Mouse (Mus musculus): Measurements from ENCODE around the gene Zp2. TPM values are rescaled to one million over a fixed set of nuclear protein-coding genes. Genes with fewer than 3 reads are reported as not detected.

Gene Zp2
- total RNA-seq (2021) = under 1 TPM in 1 of 2 experiments, not detected in 1; 0.51 TPM
- long read RNA-seq, experiment 1 = 0 reads
- long read RNA-seq, experiment 2 = 0 reads

GRCm38 (mm10) chr7:120145191-120145590 lies at the start of gene Zp2:
Zp2 (minus strand) TSS chr7:120145291.
- DNase-seq = no peak

DNA sequence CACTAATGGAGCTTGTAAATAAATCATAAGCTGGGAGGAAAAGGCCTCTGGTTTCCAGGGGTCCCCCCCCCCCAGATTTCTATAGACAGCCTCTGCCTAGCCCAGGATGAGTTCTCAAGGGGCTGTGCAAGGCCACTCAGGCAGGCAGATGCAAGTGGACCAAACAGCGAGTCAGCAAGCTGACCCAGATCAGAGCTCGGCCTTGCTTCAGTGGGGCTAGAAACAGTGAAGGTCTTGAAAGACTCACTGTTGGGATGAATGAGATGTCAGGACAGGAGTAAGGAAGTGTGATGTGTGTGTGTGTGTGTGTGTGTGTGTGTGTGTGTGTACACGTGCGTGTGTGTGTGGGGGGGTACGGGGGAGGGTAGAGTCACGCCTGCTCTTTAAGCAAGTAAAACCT lies 47.7 kb upstream of the Zp2 start:
- no peak for DNase-seq

DNA sequence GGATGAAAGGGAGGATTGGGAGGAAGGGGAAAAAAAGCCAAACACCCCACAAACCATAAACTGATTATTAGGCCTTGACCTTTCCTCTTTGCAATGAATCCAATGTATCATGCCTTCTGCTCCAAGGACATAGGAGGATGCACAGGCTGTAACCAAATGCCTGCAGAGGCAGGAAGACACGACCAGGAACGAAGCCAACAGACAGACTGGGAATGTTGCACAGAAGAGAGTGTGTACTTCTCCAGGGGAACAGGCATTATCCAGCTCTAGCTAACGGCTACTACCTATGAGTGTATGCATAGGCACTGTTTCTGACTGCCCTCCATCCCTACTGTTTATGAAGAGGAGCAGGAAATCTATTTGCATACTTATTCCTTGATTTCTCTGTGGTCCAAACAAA lies 47.1 kb upstream of the Zp2 start:
- DNase-seq = no peak

DNA sequence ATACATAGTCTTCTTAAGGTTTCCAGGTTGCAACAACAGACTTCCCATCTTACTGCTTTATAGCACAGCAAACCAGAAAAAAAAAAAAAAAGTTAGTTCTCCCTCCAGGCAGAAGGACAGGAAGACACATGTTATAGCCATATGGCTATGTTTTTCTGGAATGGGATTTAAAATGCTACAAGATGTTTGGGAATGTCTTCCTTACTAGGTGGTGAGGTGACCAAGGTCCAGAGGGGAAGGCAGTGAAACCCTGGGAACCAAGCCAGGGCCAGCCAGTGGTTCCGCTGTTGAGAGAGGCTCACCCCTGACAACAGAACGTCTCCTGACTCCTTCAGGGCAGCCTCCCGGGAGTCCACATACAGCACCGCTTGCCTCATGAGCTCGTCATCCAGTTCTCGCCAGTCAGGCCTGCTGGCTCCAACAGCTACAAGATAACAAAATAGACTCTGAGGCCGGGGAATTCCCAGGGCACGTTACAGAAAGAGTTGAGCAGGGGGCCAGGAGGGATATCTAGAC lies 45.1 kb upstream of the Zp2 start:
- no peak for DNase-seq

GRCm38 (mm10) chr7:120189369-120190149 lies 44.5 kb upstream of the Zp2 start:
- no peak for DNase-seq

GRCm38 (mm10) chr7:120188946-120189345 lies 43.9 kb upstream of the Zp2 start:
- DNase-seq = no peak

- DNase-seq = no peak
Measured at GRCm38 (mm10) chr7:120182891-120183290, 37.8 kb upstream of the Zp2 start.

- DNase-seq = no peak
Measured at GRCm38 (mm10) chr7:120181401-120182230, 36.5 kb upstream of the Zp2 start.

- no peak for DNase-seq
Measured at GRCm38 (mm10) chr7:120180547-120180946, 35.5 kb upstream of the Zp2 start.

GRCm38 (mm10) chr7:120178935-120179334 lies 33.8 kb upstream of the Zp2 start:
- DNase-seq = no peak

GRCm38 (mm10) chr7:120177611-120178010 lies 32.5 kb upstream of the Zp2 start:
- no peak for DNase-seq

GRCm38 (mm10) chr7:120174723-120175504 lies 29.8 kb upstream of the Zp2 start:
- DNase-seq = no peak

DNA sequence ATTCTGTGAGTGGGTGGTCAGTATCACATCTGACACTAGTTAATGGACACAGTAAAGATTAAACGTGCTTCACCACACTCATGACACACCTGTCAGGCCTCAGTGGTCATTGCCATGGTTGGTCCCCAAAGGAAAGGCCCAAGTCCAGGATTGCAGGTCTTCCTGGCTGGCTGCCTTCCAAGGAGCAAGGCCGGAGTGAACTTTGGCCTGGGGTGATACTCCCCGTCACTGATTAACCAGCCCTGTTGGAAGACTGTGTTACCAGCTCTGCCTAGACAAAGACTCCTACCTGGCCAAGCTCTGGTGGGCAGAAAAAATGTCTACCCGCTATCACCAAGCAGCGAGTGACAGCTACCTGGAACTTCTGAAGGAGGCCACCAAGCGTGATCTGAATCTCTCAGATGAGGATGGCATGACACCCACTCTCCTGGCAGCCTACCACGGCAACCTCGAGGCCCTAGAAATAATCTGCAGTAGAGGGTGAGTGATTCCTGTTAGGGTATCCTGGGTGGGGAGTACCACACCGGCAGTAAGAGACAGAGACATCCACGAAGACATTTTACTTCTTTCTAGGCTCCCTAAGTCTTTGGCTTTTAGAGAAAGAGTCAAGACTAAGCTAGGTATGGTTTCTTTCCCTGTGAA lies 28.6 kb upstream of the Zp2 start, which contains the start of gene Anks4b:
Gene Anks4b (plus strand): TSS at position 256 of the 642 bp plus-strand sequence.
- no peak for DNase-seq

GRCm38 (mm10) chr7:120172188-120172700 lies 27.2 kb upstream of the Zp2 start:
- DNase-seq = no peak

- DNase-seq = no peak
Measured at GRCm38 (mm10) chr7:120163581-120164251, 18.6 kb upstream of the Zp2 start.

- no peak for DNase-seq
Measured at GRCm38 (mm10) chr7:120158121-120158613, 13.1 kb upstream of the Zp2 start.

DNA sequence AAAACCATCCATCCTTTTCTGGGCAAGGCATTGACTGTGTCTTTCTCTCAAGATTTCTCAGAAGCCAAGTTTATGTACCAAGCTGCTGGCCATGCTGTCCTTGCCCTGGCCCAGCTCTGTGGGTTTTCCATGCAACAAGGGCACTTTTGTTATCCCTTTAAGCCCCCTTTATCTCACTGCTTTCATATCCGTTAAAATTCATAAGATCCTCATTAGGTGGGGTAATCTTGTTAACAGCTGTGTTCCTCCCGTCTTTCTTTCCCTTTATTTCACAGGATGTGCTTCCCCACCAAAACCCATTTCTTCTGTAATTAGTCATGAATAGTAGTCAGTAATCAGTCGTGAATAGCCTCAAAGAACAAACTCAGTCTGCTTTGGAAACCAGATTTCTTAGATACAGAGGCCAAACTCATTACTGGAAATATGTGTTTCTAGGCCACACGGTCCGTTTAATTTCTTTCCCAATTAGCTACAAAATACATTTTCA lies 12.5 kb upstream of the Zp2 start:
- no peak for DNase-seq

DNA sequence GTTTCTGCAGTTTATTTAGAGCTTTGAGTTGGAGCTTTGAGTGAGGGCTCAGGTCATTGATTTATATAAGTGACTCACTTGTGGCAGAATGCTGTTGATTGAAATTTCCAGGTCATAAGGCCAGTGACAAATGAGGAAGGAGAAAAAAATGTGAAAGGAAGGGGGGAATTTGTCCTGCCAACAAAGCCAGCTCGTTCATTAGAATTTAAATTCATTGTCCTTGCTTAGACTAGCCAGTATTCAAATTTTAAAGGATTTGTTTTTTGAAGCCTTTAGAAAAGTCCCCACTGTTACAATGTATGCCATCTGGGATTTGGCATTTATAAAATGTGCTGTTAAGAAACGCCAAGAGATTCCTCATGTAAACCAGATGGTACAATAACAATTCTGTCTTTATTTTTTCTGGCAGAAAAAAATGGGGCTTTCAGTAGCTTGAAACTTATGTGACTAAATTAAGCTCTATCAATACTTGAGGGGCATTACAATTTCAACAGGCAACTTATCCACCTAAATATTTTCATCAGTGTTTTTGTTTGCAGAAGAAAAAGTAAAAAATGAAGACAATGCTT lies 11.8 kb upstream of the Zp2 start:
- no peak for DNase-seq

DNA sequence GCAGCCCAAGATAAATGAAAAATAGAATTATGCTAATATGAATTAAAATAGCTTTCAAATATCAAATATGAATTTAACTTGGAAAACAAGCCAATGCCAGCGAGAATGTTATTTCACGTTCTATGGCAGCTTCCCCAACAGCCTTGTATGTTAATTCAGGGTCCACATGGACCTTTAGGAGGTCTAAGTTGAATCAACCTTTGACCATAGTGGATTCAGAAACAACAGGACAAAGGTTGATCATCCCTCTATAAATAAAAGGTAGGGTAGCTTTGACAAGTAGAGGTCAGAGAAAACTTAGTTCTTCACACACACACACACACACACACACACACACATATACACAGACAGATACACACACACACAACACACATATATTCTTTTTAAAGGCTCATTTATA lies 5.8 kb upstream of the Zp2 start:
- DNase-seq = no peak

DNA sequence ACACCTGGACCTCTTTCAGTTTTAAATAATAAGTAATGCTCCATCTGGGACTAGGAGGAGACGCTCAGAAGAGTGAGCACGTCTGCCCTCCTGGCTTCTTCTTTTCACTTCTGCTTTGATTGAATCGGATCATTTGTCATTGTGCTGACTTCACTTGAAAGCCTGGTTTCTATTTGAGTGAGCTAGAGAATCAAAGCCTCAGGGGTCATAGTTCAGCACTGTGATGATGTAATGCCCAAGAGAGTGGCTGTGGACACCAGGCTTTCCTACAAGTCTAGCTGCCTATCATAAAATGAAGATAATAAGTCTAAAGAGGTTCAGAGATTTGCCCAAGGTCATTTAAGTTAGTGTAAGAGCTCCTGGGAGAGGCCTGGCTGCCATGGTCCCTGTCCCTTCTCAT lies 5.2 kb upstream of the Zp2 start:
- DNase-seq = no peak

All from gastrocnemius, postnatal 25 days (tissue).